Mouse (Mus musculus): ENCODE measurements at regions not wholly inside any gene's neighbourhood (a gene's known extent, or its start where the extent isn't known, plus 50 kb on each side); places are given as distances from the start of the nearest gene placed in this dataset.

- TF ChIP-seq POLR2AphosphoS5 (IDR thresholded peaks at IDR 0.05; ENCODE audit: insufficient replicate concordance, low read depth, low read length): no peak
- no peak for TF ChIP-seq GATA1 (IDR thresholded peaks at IDR 0.05; ENCODE audit: borderline replicate concordance, low read length)
- no peak for TF ChIP-seq CTCF (IDR thresholded peaks at IDR 0.05; ENCODE audit: low read depth, low read length)
- no peak for TF ChIP-seq TAL1 (conservative IDR thresholded peaks at IDR 0.05; ENCODE audit: low read depth, low read length)
- no peak for TF ChIP-seq GATA2 (IDR thresholded peaks at IDR 0.05; ENCODE audit: borderline replicate concordance, low read depth, low read length)
Observed at GRCm38 (mm10) chr8:88928675-88929377, 115.1 kb downstream of the Sall1 start.

All from G1E (cell line).